Mouse (Mus musculus) liver, embryonic 14.5 days (tissue): ENCODE data around the gene Cadm2.

ENCODE experiments used
- CTCF ChIP-seq: IDR thresholded peaks from 2 replicates; pipeline ENCODE4 v1.5.1; 2016; ENCODE audit warnings: antibody characterized with exemption, low read depth, control low read depth
- EP300 ChIP-seq: IDR thresholded peaks from 2 replicates; pipeline ENCODE4 v1.6.1; 2016; ENCODE audit warnings: antibody characterized with exemption, low read depth

DNA sequence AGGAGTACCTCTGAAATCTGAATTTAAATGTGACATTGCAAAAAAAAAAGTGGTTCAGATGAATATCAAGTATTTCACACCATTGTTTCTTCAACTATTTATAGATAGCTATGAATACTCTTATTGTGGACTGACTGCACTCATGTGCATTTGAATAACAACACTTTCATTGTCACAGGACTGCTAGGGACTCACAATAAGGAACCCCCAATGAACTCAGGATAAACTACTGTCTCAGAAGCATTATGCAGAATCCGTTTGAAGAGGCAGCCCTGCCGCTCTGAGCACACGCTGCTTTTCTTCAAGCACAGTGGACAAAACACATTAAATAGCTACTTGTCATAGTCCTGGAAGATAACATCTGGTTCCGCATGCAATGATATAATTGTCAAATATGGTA is 848.8 kb downstream of the Cadm2 start:
- TF ChIP-seq CTCF (no peak), EP300 (no peak)
